Mouse (Mus musculus): ENCODE measurements around the gene Sema6b.
A peak's percentile ranks its signal among the peaks of the same experiment; 100 is the strongest.
"Not testable (repeated sequence)": the region's sequence is repeated elsewhere in the genome, so short reads cannot be mapped to it uniquely, and the experiment has no call there.

The Sema6b gene

DNA sequence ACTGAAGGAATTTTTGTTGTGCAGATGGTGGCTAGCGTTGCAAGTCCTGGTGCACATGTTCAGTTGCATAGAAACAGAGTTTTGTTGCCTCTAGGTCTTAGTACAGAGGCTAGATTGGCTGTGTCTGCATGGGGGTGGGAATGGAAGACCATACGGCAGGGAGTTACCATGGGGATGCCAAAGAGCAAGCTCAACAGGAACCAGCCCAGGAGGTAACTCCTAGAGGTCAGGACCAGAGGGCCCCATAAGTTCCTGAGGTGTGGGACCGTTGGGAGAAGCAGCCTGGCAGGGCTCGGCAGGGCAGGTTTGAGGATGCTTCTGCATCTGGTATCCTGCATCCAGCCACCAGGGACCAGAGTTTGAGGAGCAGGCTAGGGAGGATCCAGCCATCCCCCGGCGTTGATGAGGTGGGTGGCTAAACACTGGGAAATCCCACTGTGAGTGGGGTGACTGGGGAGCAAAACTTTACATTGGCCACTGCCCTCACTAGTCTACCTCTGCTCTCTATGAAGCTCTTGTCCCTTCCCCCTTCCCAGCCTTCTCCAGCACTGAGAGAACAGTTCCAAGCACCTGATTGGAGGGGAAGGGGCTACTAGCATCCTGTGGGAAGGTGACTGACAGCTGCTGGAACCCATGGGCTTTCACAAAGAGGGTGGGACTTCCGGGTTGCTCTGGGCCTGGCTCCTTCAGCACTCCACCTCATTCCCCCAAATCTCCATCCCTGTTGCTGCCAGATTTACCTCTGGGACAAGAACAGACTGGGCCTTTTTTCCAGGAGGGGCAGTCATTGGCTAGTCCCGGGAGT is 59.2 kb downstream of the Sema6b start:
- peak; percentile 92 for DNase-seq (ENCODE audit: low read depth)

DNA sequence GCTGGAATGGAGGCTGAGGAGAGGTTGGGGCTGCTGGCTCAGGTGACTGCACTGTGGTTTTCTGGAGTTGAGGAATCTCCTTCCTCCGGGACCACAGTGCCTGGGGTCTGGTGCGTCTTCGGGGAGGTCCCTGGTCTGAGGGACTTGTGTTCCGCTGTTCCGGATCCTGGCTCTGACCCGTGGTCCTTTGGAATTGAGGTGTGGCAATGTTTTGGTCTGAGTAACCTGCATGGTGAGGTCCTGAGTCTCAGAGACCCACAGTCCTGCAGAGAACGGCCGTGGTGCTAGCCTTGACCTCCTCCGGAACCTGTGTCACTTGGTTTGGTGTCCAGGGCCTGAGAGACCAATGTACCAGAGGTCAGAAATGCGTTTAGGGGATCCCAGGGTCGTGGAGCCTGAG is 60.2 kb downstream of the Sema6b start:
- no peak for DNase-seq (ENCODE audit: low read depth)

DNA sequence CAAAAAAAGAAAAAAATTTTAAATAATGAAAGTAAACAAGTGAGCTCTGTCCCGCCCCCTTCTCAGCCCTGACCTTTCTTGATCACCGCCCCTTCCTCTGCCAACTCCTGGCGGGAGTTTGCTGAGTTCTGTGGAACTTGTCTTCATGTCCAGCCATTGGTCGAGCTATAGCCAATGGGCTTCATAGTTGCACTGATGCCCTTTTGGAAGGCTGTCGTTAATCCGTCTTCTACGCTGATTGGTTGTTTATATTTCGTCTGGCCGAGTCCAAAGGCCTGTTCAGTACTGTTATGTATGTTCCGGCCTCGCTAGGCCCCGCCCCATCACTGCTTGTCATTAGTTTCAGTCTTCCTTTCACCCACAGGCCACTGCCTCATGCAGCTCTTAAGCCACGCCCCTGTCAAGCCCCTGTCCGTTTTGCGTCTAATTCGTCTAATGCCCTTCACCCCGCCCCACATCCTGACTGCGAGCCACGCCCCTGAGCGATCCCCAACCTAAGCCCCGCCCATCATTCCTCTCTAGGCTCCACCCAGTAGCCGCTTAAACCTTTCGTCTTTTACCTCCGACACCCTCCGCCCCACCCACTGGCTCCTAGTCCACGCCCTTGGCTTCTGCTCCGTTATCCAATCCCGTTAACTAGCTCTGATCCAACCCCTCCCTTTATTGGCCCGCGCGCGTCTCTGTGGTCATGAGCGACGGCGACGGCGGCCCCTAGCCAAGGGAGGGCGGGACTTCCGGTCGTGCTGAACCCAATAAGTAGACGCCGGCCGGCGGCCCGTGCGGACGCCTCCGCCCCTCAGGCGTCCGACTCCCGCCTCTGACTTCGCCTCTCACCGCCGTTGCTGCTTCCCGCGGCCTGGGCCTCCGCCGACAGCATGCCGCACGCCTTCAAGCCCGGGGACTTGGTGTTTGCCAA is 61.0 kb downstream of the Sema6b start, which contains the start of gene Hdgfl2:
Gene Hdgfl2 (plus strand): TSS at position 755 of the 916 bp plus-strand sequence.
- peak; percentile 100 for DNase-seq (ENCODE audit: low read depth)

DNA sequence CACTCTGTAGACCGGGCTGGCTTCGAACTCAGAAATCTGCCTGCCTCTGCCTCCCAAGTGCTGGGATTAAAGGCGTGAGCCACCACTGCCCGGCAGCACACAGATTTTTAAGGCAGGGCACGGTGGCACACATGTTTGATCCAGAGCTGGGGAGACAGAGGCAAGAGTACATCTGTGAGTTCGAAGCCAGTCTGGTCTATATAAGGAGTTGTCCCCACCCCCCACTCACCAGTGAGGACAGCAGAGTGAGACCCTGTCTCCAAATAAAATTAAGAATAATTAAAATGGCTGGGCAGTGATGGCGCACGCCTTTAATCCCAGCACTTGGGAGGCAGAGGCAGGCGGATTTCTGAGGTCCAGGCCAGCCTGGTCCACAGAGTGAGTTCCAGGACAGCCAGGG is 61.8 kb downstream of the Sema6b start:
- DNase-seq (ENCODE audit: low read depth) = not testable (repeated sequence)

- DNase-seq (ENCODE audit: low read depth) = no peak
These were observed 62.6 kb downstream of the Sema6b start for GRCm38 (mm10) chr17:56077523-56077922.

DNA sequence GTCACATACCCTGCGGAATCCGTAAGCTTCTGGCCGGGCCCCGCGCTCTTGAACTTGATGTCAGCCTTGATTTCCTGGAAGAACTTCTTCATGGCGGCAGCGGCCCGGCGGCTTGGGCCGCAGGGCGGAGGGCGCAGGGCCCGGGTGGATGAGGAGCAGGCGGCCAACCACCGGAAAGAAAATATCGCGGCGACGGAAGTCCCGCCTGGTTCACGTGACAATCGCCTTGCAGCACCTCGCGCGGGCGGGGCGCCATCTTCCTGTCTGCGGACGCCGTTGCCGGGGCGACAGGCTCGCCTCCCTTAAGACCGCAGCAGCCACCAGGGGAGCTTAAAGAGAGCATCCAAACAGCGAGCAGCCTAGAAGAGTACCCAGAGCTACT is 65.3 kb downstream of the Sema6b start, which contains the start of gene Ubxn6:
Gene Ubxn6 (minus strand): TSS at position 202 of the 382 bp plus-strand sequence.
- peak; percentile 99 for DNase-seq (ENCODE audit: low read depth)

GRCm38 (mm10) chr17:56074097-56074826 is 65.9 kb downstream of the Sema6b start:
- DNase-seq (ENCODE audit: low read depth) = peak; percentile 98

Measured in NIH3T3 (cell line).